Mouse (Mus musculus): ENCODE data around the gene Ckap5.

Gene Ckap5

GRCm38 (mm10) chr2:91627486-91627885, 100.9 kb downstream of the Ckap5 start:
- CTCF ChIA-PET = no interaction called here

- CTCF ChIA-PET = no interaction called here
Measured at GRCm38 (mm10) chr2:91628171-91628570, 101.6 kb downstream of the Ckap5 start.

GRCm38 (mm10) chr2:91629682-91630081, 103.1 kb downstream of the Ckap5 start:
- CTCF ChIA-PET = no interaction called here

GRCm38 (mm10) chr2:91630384-91630783, 103.8 kb downstream of the Ckap5 start:
- CTCF ChIA-PET = no interaction called here

- CTCF ChIA-PET = no interaction called here
Measured at GRCm38 (mm10) chr2:91631826-91632225, 105.3 kb downstream of the Ckap5 start.

- CTCF ChIA-PET = no interaction called here
Measured at GRCm38 (mm10) chr2:91632316-91632715, 105.8 kb downstream of the Ckap5 start.

- CTCF ChIA-PET = no interaction called here
Measured at GRCm38 (mm10) chr2:91633334-91633977, 106.9 kb downstream of the Ckap5 start.

- CTCF ChIA-PET = no interaction called here
Measured at GRCm38 (mm10) chr2:91634841-91635240, 108.3 kb downstream of the Ckap5 start.

- CTCF ChIA-PET = no interaction called here
Measured at GRCm38 (mm10) chr2:91635486-91635885, 108.9 kb downstream of the Ckap5 start.

- CTCF ChIA-PET = no interaction called here
Measured at GRCm38 (mm10) chr2:91636229-91636628, 109.7 kb downstream of the Ckap5 start, which contains the start of gene F2. TSS of gene F2 (minus strand) at chr2:91636414.

GRCm38 (mm10) chr2:91636727-91637338, 110.3 kb downstream of the Ckap5 start:
- CTCF ChIA-PET = interaction anchor here (0.7 kb wide), 1 partner anchor 13 kb away, joined by 4 read pairs; no protein-coding TSS in a partner anchor

GRCm38 (mm10) chr2:91638931-91639330, 112.4 kb downstream of the Ckap5 start:
- CTCF ChIA-PET = interaction anchor here (0.5 kb wide), 1 partner anchor 60 kb away, joined by 3 read pairs; no protein-coding TSS in a partner anchor

- CTCF ChIA-PET = no interaction called here
Measured at GRCm38 (mm10) chr2:91642825-91643415, 116.4 kb downstream of the Ckap5 start.

GRCm38 (mm10) chr2:91644021-91644420, 117.5 kb downstream of the Ckap5 start:
- CTCF ChIA-PET = interaction anchor here (0.7 kb wide), 1 partner anchor 12 kb away, joined by 5 read pairs; no protein-coding TSS in a partner anchor

GRCm38 (mm10) chr2:91645354-91645753, 118.8 kb downstream of the Ckap5 start:
- CTCF ChIA-PET = interaction anchor here (0.6 kb wide), 1 partner anchor 199 kb away, joined by 3 read pairs; no protein-coding TSS in a partner anchor

GRCm38 (mm10) chr2:91645811-91646210, 119.2 kb downstream of the Ckap5 start:
- CTCF ChIA-PET = no interaction called here

- CTCF ChIA-PET = interaction anchor here (0.5 kb wide), 1 partner anchor 149 kb away, joined by 5 read pairs; no protein-coding TSS in a partner anchor
Measured at GRCm38 (mm10) chr2:91646733-91647132, 120.2 kb downstream of the Ckap5 start.

- CTCF ChIA-PET = interaction anchor here (1.0 kb wide), 1 partner anchor 61 kb away, joined by 3 read pairs; the partner anchor contains the start of genes Atg13 and Harbi1
Measured at GRCm38 (mm10) chr2:91649152-91649551, 122.6 kb downstream of the Ckap5 start.

- CTCF ChIA-PET = interaction anchor here (1.0 kb wide), 1 partner anchor 61 kb away, joined by 3 read pairs; the partner anchor contains the start of genes Atg13 and Harbi1
Measured at GRCm38 (mm10) chr2:91649553-91650359, 123.2 kb downstream of the Ckap5 start, which contains the start of the genes Zfp408 and Arhgap1. TSS of gene Zfp408 (minus strand) at chr2:91649791. TSS of gene Arhgap1 (plus strand) at chr2:91649860.

- CTCF ChIA-PET = interaction anchor here (0.6 to 0.8 kb wide), 3 partner anchors 119 to 798 kb away, joined by 3 to 4 read pairs (median 3); no protein-coding TSS in a partner anchor
Measured at GRCm38 (mm10) chr2:91650360-91650995, 123.9 kb downstream of the Ckap5 start.
